Mouse (Mus musculus) myocyte (in vitro differentiated cells): ENCODE measurements at regions not wholly inside any gene's neighbourhood (a gene's known extent, or its start where the extent isn't known, plus 50 kb on each side); places are given as distances from the start of the nearest gene placed in this dataset.
"Not testable (repeated sequence)": the region's sequence is repeated elsewhere in the genome, so short reads cannot be mapped to it uniquely, and the experiment has no call there.

Experiments
- H3K27me3 ChIP-seq: one replicate; pipeline ENCODE4 v1.6.1; 2011; ENCODE audit not compliant: control insufficient read depth, insufficient read depth, insufficient read length
- H3K36me3 ChIP-seq: one replicate; pipeline ENCODE4 v1.6.1; 2011; ENCODE audit not compliant: control insufficient read depth, insufficient read depth
- H3K4me2 ChIP-seq: one replicate; pipeline ENCODE4 v1.6.1; 2011; ENCODE audit warnings: low read depth, control low read depth
- H3K4me3 ChIP-seq: one replicate; pipeline ENCODE4 v1.5.1; 2011; ENCODE audit warnings: mild to moderate bottlenecking, control low read depth, moderate library complexity
- H3K79me2 ChIP-seq: one replicate; pipeline ENCODE4 v1.6.1; 2011; ENCODE audit not compliant: control insufficient read depth, insufficient read depth
- H3ac ChIP-seq: one replicate; pipeline ENCODE4 v1.6.1; 2011; ENCODE audit not compliant: control insufficient read depth, insufficient read length
- CEBPB ChIP-seq: IDR thresholded peaks from 2 replicates; pipeline ENCODE4 v1.6.1; 2011; ENCODE audit warnings: mild to moderate bottlenecking, moderate library complexity; ENCODE audit not compliant: poor library complexity, insufficient read depth, severe bottlenecking
- E2F4 ChIP-seq: IDR thresholded peaks from one replicate; pipeline ENCODE4 v1.6.1; 2011; ENCODE audit warnings: mild to moderate bottlenecking, control low read depth, moderate library complexity; ENCODE audit not compliant: insufficient read depth
- MAX ChIP-seq: IDR thresholded peaks from one replicate; pipeline ENCODE4 v1.6.1; 2011; ENCODE audit warnings: low read depth, mild to moderate bottlenecking, control low read depth
- MYOD1 ChIP-seq, 3 experiments: IDR thresholded peaks; one replicate each; pipeline ENCODE4 v1.6.1; 2011; ENCODE audit warnings: control low read depth in 2 of 3, low read depth in 2 of 3, mild to moderate bottlenecking in 2 of 3, moderate library complexity in 1 of 3; ENCODE audit not compliant: insufficient read length in 2 of 3, control insufficient read depth in 1 of 3
- MYOG ChIP-seq, 3 experiments: IDR thresholded peaks; one replicate each; pipeline ENCODE4 v1.6.1; 2011; ENCODE audit warnings: control low read depth in 2 of 3, low read depth in 2 of 3, mild to moderate bottlenecking in 2 of 3; ENCODE audit not compliant: insufficient read length in 2 of 3, control insufficient read depth in 1 of 3, insufficient read depth in 1 of 3
- POLR2A ChIP-seq: IDR thresholded peaks from one replicate; pipeline ENCODE4 v1.6.1; 2011; ENCODE audit warnings: low read depth, mild to moderate bottlenecking, control low read depth, moderate library complexity; ENCODE audit not compliant: insufficient read length
- POLR2AphosphoS2 ChIP-seq: IDR thresholded peaks from one replicate; pipeline ENCODE4 v1.6.1; 2011; ENCODE audit warnings: low read depth, control low read depth; ENCODE audit not compliant: insufficient read length
- REST ChIP-seq: IDR thresholded peaks from one replicate; pipeline ENCODE4 v1.6.1; 2011; ENCODE audit warnings: mild to moderate bottlenecking, control low read depth, moderate library complexity; ENCODE audit not compliant: insufficient read depth, insufficient read length
- SRF ChIP-seq: IDR thresholded peaks from one replicate; pipeline ENCODE4 v1.6.1; 2011; ENCODE audit warnings: low read depth; ENCODE audit not compliant: control insufficient read depth, insufficient read length
- TCF12 ChIP-seq: IDR thresholded peaks from one replicate; pipeline ENCODE4 v1.6.1; 2011; ENCODE audit warnings: mild to moderate bottlenecking, control low read depth; ENCODE audit not compliant: poor library complexity, insufficient read depth, severe bottlenecking
- TCF3 ChIP-seq: IDR thresholded peaks from one replicate; pipeline ENCODE4 v1.6.1; 2011; ENCODE audit warnings: low read depth, control low read depth; ENCODE audit not compliant: insufficient read length
- USF1 ChIP-seq: IDR thresholded peaks from one replicate; pipeline ENCODE4 v1.6.1; 2011; ENCODE audit warnings: low read depth, mild to moderate bottlenecking, control low read depth, moderate library complexity

GRCm38 (mm10) chr10:10185298-10185883 is 284.5 kb upstream of the Stxbp5 start:
- Histone ChIP-seq H3K79me2 (no peaks in the 10 kb centered on the region), H3K4me2 (no peak overlapping the region), H3K36me3 (no peaks in the 10 kb centered on the region), H3K27me3 (no peaks in the 10 kb centered on the region), H3ac (no peak overlapping the region), H3K4me3 (no peak overlapping the region)
- TF ChIP-seq SRF (no peak), TCF3 (no peak), POLR2A (no peak), CEBPB (no peak), MYOG (IDR thresholded peaks at IDR 0.05; ENCODE audit: control insufficient read depth in 1 of 3, insufficient read depth in 1 of 3, insufficient read length in 2 of 3, low read depth in 2 of 3) (no peak), REST (no peak)

- no peak for TF ChIP-seq SRF
- TF ChIP-seq E2F4: no peak
- no peak for TF ChIP-seq MYOG (IDR thresholded peaks at IDR 0.05; ENCODE audit: control insufficient read depth in 1 of 3, insufficient read depth in 1 of 3, insufficient read length in 2 of 3, low read depth in 2 of 3)
- TF ChIP-seq MYOD1 (IDR thresholded peaks at IDR 0.05; ENCODE audit: control insufficient read depth in 1 of 3, insufficient read length in 2 of 3, low read depth in 2 of 3): no peak
- TF ChIP-seq REST: no peak
- no peak for TF ChIP-seq TCF3
- TF ChIP-seq TCF12: no peak
- no peak for TF ChIP-seq CEBPB
- no peak for TF ChIP-seq POLR2AphosphoS2
- no peak for TF ChIP-seq POLR2A
- TF ChIP-seq MAX: no peak
- no peak for TF ChIP-seq USF1
- Histone ChIP-seq H3K4me2 (no peak overlapping the region), H3K36me3 (no peaks in the 10 kb centered on the region), H3K79me2 (no peaks in the 10 kb centered on the region), H3K27me3 (no peaks in the 10 kb centered on the region), H3K4me3 (no peak overlapping the region), H3ac (no peak overlapping the region)
Measured at GRCm38 (mm10) chr10:10184386-10184785, 283.5 kb upstream of the Stxbp5 start.

- not testable (repeated sequence) for H3K36me3 ChIP-seq, H3K4me3 ChIP-seq, H3K27me3 ChIP-seq, H3K79me2 ChIP-seq, H3ac ChIP-seq, H3K4me2 ChIP-seq
Measured at GRCm38 (mm10) chr10:10177037-10177436, 276.2 kb upstream of the Stxbp5 start.
